Mouse (Mus musculus): ENCODE data around the gene Tbc1d4. TPM values are rescaled to one million over a fixed set of nuclear protein-coding genes. Genes with fewer than 3 reads are reported as not detected.

The Tbc1d4 gene
- total and polyA plus RNA-seq, 3 experiments, result 20.6 to 72.9 (median 71.0) TPM

- Histone ChIP-seq H3K4me2 (ENCODE audit: insufficient read depth, low read depth, poor library complexity, severe bottlenecking) (no peak overlapping the region), H3K4me3 (replicated peaks in 1 of 3; ENCODE audit: low read depth in 2 of 3, low read length in 2 of 3, poor library complexity in 1 of 3) (no peak overlapping the region), H3K9me3 (replicated peaks; ENCODE audit: low read length) (no peaks in the 10 kb centered on the region), H3K36me3 (replicated peaks in 1 of 2; ENCODE audit: control insufficient read depth in 1 of 2, insufficient read depth in 1 of 2, low read length in 1 of 2) (peaks cover 0 to 76% of the 10 kb centered on the region in 2 experiments), H3K4me1 (ENCODE audit: control insufficient read depth in 1 of 2, insufficient read depth in 2 of 2) (peaks cover 5 to 36% of the 10 kb centered on the region in 2 experiments), H3K27me3 (replicated peaks) (no peaks in the 10 kb centered on the region), H3K27ac (ENCODE audit: insufficient read depth, low read depth) (no peak overlapping the region), H3K79me2 (replicated peaks; ENCODE audit: control insufficient read depth, extremely low read depth, insufficient read depth, poor library complexity, severe bottlenecking) (no peaks in the 10 kb centered on the region), H3K9ac (ENCODE audit: insufficient read depth, low read depth) (no peak overlapping the region)
- no peak for DNase-seq (ENCODE audit: extremely low read depth)
- dilution Hi-C loops (cut with MboI; ENCODE audit: extremely low pct_ligation_motif_present, extremely low pct_unique_long_range_greater_than_20kb, low sequenced_read_pairs), result no loop called here
- TF ChIP-seq TCF12 (IDR thresholded peaks at IDR 0.05; ENCODE audit: low read depth, low read length), result no peak
- TF ChIP-seq ELF1 (IDR thresholded peaks at IDR 0.05; ENCODE audit: low read depth, low read length), result no peak
- no peak for TF ChIP-seq IRF4 (IDR thresholded peaks at IDR 0.05; ENCODE audit: low read depth, low read length)
- TF ChIP-seq NRF1 (IDR thresholded peaks at IDR 0.05; ENCODE audit: low read depth, low read length), result peak; percentile 74
- TF ChIP-seq MAX (IDR thresholded peaks at IDR 0.05; ENCODE audit: low read length), result no peak
- TF ChIP-seq ZKSCAN1 (IDR thresholded peaks at IDR 0.05; ENCODE audit: borderline replicate concordance, low read depth, low read length), result no peak
- TF ChIP-seq CTCF (conservative IDR thresholded peaks at IDR 0.05 in 1 of 2, IDR thresholded peaks at IDR 0.05 in 1 of 2; ENCODE audit: low read depth in 2 of 2, low read length in 2 of 2), result no peak
- in situ Hi-C loops (cut with MboI; ENCODE audit: low pct_ligation_motif_present, low pct_unique_long_range_greater_than_20kb, low sequenced_read_pairs), result no loop called here
Measured at GRCm38 (mm10) chr14:101468143-101468542, 140.8 kb downstream of the Tbc1d4 start.

- in situ Hi-C loops (cut with MboI; ENCODE audit: low pct_ligation_motif_present, low pct_unique_long_range_greater_than_20kb, low sequenced_read_pairs), result no loop called here
- dilution Hi-C loops (cut with MboI; ENCODE audit: extremely low pct_ligation_motif_present, extremely low pct_unique_long_range_greater_than_20kb, low sequenced_read_pairs), result no loop called here
- H3K9me3 ChIP-seq (replicated peaks; ENCODE audit: low read length), result no peaks in the 10 kb centered on the region
- H3K36me3 ChIP-seq (replicated peaks in 1 of 2; ENCODE audit: control insufficient read depth in 1 of 2, insufficient read depth in 1 of 2, low read length in 1 of 2), result peaks cover 0 to 71% of the 10 kb centered on the region in 2 experiments
- no peak overlapping the region for H3K9ac ChIP-seq (ENCODE audit: insufficient read depth, low read depth)
- no peaks in the 10 kb centered on the region for H3K27me3 ChIP-seq (replicated peaks)
- H3K4me2 ChIP-seq (ENCODE audit: insufficient read depth, low read depth, poor library complexity, severe bottlenecking), result no peak overlapping the region
- no peak overlapping the region for H3K27ac ChIP-seq (ENCODE audit: insufficient read depth, low read depth)
- H3K4me1 ChIP-seq (ENCODE audit: control insufficient read depth in 1 of 2, insufficient read depth in 2 of 2), result peaks cover 8 to 42% of the 10 kb centered on the region in 2 experiments
- H3K4me3 ChIP-seq (replicated peaks in 1 of 3; ENCODE audit: low read depth in 2 of 3, low read length in 2 of 3, poor library complexity in 1 of 3), result no peak overlapping the region
- TF ChIP-seq KAT2A (IDR thresholded peaks at IDR 0.05; ENCODE audit: insufficient replicate concordance, low read length), result no peak
- no peak for TF ChIP-seq POLR2A (IDR thresholded peaks at IDR 0.05; ENCODE audit: low read depth, low read length)
- no peak for TF ChIP-seq MAZ (IDR thresholded peaks at IDR 0.05; ENCODE audit: low read depth, low read length)
- no peak for TF ChIP-seq CHD1 (IDR thresholded peaks at IDR 0.05; ENCODE audit: low read depth, low read length)
- TF ChIP-seq GABPA (IDR thresholded peaks at IDR 0.05; ENCODE audit: insufficient replicate concordance, low read depth, low read length), result no peak
- no peak for TF ChIP-seq MEF2A (IDR thresholded peaks at IDR 0.05; ENCODE audit: borderline replicate concordance, low read depth, low read length)
- TF ChIP-seq UBTF (IDR thresholded peaks at IDR 0.05; ENCODE audit: low read depth, low read length), result no peak
- DNase-seq (ENCODE audit: extremely low read depth), result no peak
- no peaks in the 10 kb centered on the region for H3K79me2 ChIP-seq (replicated peaks; ENCODE audit: control insufficient read depth, extremely low read depth, insufficient read depth, poor library complexity, severe bottlenecking)
Measured at GRCm38 (mm10) chr14:101467532-101467931, 141.5 kb downstream of the Tbc1d4 start.

GRCm38 (mm10) chr14:101466521-101466920, 142.5 kb downstream of the Tbc1d4 start:
- H3K27ac ChIP-seq (ENCODE audit: insufficient read depth, low read depth), result no peak overlapping the region
- no peak overlapping the region for H3K4me2 ChIP-seq (ENCODE audit: insufficient read depth, low read depth, poor library complexity, severe bottlenecking)
- dilution Hi-C loops (cut with MboI; ENCODE audit: extremely low pct_ligation_motif_present, extremely low pct_unique_long_range_greater_than_20kb, low sequenced_read_pairs), result no loop called here
- no peak overlapping the region for H3K4me3 ChIP-seq (replicated peaks in 1 of 3; ENCODE audit: low read depth in 2 of 3, low read length in 2 of 3, poor library complexity in 1 of 3)
- TF ChIP-seq ETS1 (conservative IDR thresholded peaks at IDR 0.05; ENCODE audit: low read depth, low read length) (no peak), IRF4 (IDR thresholded peaks at IDR 0.05; ENCODE audit: low read depth, low read length) (no peak), USF1 (IDR thresholded peaks at IDR 0.05; ENCODE audit: low read depth, low read length) (no peak), MAZ (IDR thresholded peaks at IDR 0.05; ENCODE audit: low read depth, low read length) (no peak), MAX (IDR thresholded peaks at IDR 0.05; ENCODE audit: low read length) (no peak)
- peaks cover 0 to 71% of the 10 kb centered on the region in 2 experiments for H3K36me3 ChIP-seq (replicated peaks in 1 of 2; ENCODE audit: control insufficient read depth in 1 of 2, insufficient read depth in 1 of 2, low read length in 1 of 2)
- H3K9me3 ChIP-seq (replicated peaks; ENCODE audit: low read length), result no peaks in the 10 kb centered on the region
- in situ Hi-C loops (cut with MboI; ENCODE audit: low pct_ligation_motif_present, low pct_unique_long_range_greater_than_20kb, low sequenced_read_pairs), result no loop called here
- no peaks in the 10 kb centered on the region for H3K27me3 ChIP-seq (replicated peaks)
- H3K9ac ChIP-seq (ENCODE audit: insufficient read depth, low read depth), result no peak overlapping the region
- peaks cover 8 to 49% of the 10 kb centered on the region in 2 experiments for H3K4me1 ChIP-seq (ENCODE audit: control insufficient read depth in 1 of 2, insufficient read depth in 2 of 2)
- no peaks in the 10 kb centered on the region for H3K79me2 ChIP-seq (replicated peaks; ENCODE audit: control insufficient read depth, extremely low read depth, insufficient read depth, poor library complexity, severe bottlenecking)
- DNase-seq (ENCODE audit: extremely low read depth), result no peak

Data from CH12.LX (cell line).